Mouse (Mus musculus) liver, embryonic 14.5 days (tissue): ENCODE data around the gene Tnfsf12.

Experiments used
- CTCF ChIP-seq: IDR thresholded peaks from 2 replicates; pipeline ENCODE4 v1.5.1; 2016; ENCODE audit warnings: antibody characterized with exemption, low read depth, control low read depth
- EP300 ChIP-seq: IDR thresholded peaks from 2 replicates; pipeline ENCODE4 v1.6.1; 2016; ENCODE audit warnings: antibody characterized with exemption, low read depth

DNA sequence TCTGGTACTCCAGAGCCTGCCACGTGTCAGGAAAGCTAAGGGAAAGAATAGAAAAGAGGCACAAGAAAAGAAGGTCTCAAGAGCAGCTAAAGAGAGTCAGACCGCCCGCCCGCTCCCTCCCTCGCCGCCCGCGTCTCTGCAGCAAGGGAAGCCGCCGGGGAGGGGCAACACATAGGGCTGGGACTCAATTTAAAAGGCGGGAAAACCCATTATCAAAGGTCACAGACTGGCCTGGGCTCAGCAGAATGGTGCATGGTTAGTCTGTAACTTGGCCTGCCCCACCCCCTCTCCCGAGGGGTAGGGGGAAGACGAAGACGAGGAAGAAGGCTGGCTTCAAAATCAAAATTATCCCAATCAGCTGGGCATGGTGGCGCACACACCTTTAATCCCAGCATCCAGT, 23.0 kb upstream of the Tnfsf12 start:
- TF ChIP-seq CTCF (no peak), EP300 (peak; percentile 62)
